Mouse (Mus musculus): ENCODE results near the gene Rai14.

DNA sequence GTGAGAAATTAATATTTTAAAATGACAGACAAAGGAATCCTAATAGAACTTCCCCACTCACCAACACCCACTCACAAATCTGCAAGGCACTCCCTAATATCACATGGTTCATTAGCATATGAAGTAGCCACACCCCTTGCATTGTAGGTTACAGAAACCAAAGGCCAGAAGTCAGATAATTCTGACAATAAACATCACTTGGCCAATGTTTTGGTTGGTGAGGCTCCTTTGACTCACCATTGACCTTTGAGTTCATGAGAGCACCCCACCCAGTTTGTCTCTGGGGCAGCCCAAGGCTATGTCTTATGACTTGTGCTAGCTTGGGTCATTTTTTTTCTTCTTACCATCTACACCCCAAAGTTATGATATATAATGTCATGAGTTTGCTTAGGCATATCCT lies 44.4 kb upstream of the Rai14 start:
- no peak for TF ChIP-seq E2F4 (IDR thresholded peaks at IDR 0.05; ENCODE audit: insufficient read depth)
- no peak for TF ChIP-seq POLR2A (IDR thresholded peaks at IDR 0.05; ENCODE audit: insufficient read length, low read depth)
- no peak for TF ChIP-seq POLR2AphosphoS2 (IDR thresholded peaks at IDR 0.05; ENCODE audit: insufficient read length, low read depth)
- TF ChIP-seq TCF12 (IDR thresholded peaks at IDR 0.05; ENCODE audit: insufficient read depth, poor library complexity, severe bottlenecking): no peak
- no peak for TF ChIP-seq MYOD1 (IDR thresholded peaks at IDR 0.05; ENCODE audit: control insufficient read depth in 1 of 3, insufficient read length in 2 of 3, low read depth in 2 of 3)
- TF ChIP-seq CEBPB (IDR thresholded peaks at IDR 0.05; ENCODE audit: insufficient read depth, poor library complexity, severe bottlenecking): no peak
- TF ChIP-seq MAX (IDR thresholded peaks at IDR 0.05; ENCODE audit: low read depth): no peak
- TF ChIP-seq USF1 (IDR thresholded peaks at IDR 0.05; ENCODE audit: low read depth): peak; percentile 14
- no peak for TF ChIP-seq MYOG (IDR thresholded peaks at IDR 0.05; ENCODE audit: control insufficient read depth in 1 of 3, insufficient read depth in 1 of 3, insufficient read length in 2 of 3, low read depth in 2 of 3)
- TF ChIP-seq TCF3 (IDR thresholded peaks at IDR 0.05; ENCODE audit: insufficient read length, low read depth): no peak
